Mouse (Mus musculus): ENCODE data around the gene Gpr19. TPM values are rescaled to one million over a fixed set of nuclear protein-coding genes. Genes with fewer than 3 reads are reported as not detected.
A peak's percentile ranks its signal among the peaks of the same experiment; 100 is the strongest.

Gpr19 gene
- polyA plus RNA-seq, 1 experiment from 2014 or later: 13.2 TPM

DNA sequence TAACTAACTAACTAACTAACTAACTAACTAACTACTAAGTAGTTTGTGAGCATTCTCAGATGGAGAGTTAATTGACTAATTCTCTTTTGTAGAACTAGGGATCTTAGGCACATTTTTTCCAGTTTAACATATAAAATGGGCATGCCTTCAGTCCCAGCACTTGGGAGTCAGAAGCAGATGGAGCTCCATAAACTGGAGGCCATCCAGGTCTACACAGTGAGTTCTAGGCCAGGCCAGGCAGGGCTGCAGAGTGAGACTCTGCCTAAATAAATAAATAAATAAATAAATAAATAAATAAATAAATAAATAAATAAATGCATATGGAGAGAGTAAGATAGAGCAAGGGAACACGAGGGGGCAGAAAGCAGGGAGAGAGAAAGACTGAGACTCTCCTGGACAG, 20.5 kb downstream of the Gpr19 start:
- Histone ChIP-seq H3K4me2 (ENCODE audit: low read depth, low read length) (no peak overlapping the region), H3K4me1 (ENCODE audit: control insufficient read depth, insufficient read depth, low read length) (no peaks in the 10 kb centered on the region), H3K4me3 (ENCODE audit: low read depth, low read length) (no peak overlapping the region), H3K27ac (replicated peaks; ENCODE audit: low read depth, low read length) (no peak overlapping the region), H3K9ac (replicated peaks; ENCODE audit: low read length) (no peak overlapping the region), H3K9me3 (replicated peaks; ENCODE audit: control insufficient read depth, low read length) (no peaks in the 10 kb centered on the region), H3K27me3 (ENCODE audit: control insufficient read depth, insufficient read depth, low read length) (no peaks in the 10 kb centered on the region), H3K36me3 (replicated peaks; ENCODE audit: control insufficient read depth, insufficient read depth, low read depth, low read length) (no peaks in the 10 kb centered on the region)
- 76% methylated on average over 1 of the region's 1 CpGs for WGBS
- ATAC-seq (replicated peaks; ENCODE audit: insufficient number of reproducible peaks, low FRiP score, low TSS enrichment, low read depth) (no peak), DNase-seq (ENCODE audit: low spot score) (no peak)

DNA sequence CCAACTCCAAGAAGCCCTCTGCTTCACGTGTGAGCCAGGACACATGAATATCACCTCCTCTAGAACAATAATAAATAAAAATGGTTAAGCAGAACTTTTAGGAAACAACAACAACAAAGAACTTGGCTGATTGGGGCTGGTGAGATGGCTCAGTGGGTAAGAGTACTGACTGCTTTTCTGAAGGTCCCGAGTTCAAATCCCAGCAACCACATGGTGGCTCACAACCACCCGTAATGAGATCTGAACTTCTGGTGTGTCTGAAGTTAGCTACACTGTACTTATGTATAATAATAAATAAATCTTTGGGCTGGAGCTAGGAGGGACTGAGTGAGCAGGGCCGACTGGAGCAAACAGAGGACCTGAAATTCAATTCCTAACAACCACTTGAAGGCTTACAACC, 21.1 kb downstream of the Gpr19 start:
- Histone ChIP-seq H3K27me3 (ENCODE audit: control insufficient read depth, insufficient read depth, low read length) (no peaks in the 10 kb centered on the region), H3K36me3 (replicated peaks; ENCODE audit: control insufficient read depth, insufficient read depth, low read depth, low read length) (no peaks in the 10 kb centered on the region), H3K9ac (replicated peaks; ENCODE audit: low read length) (no peak overlapping the region), H3K9me3 (replicated peaks; ENCODE audit: control insufficient read depth, low read length) (no peaks in the 10 kb centered on the region), H3K4me2 (ENCODE audit: low read depth, low read length) (no peak overlapping the region), H3K4me3 (ENCODE audit: low read depth, low read length) (no peak overlapping the region), H3K4me1 (ENCODE audit: control insufficient read depth, insufficient read depth, low read length) (no peaks in the 10 kb centered on the region), H3K27ac (replicated peaks; ENCODE audit: low read depth, low read length) (no peak overlapping the region)
- DNase-seq (ENCODE audit: low spot score) (no peak), ATAC-seq (replicated peaks; ENCODE audit: insufficient number of reproducible peaks, low FRiP score, low TSS enrichment, low read depth) (no peak)
- 83% methylated on average over 4 of the region's 4 CpGs for WGBS

DNA sequence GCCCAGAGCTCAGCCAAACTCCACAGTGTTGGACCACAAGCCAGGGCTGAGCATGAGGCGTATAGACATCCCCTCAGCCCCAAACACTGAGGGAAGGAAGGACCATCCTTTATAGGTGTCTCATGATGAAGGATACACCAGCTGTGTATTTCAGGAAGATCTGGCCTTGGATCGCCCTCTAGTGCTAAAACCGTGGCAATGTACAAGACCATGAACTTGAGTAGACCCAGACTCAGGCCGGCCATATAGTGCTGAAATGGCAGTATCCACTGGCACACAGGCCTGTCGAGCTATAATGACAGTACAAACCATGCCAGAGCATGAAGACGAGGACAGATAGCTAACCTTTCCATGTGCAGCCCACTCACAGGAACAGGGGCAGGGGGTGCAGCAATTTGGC, 21.6 kb downstream of the Gpr19 start:
- 81% methylated on average over 6 of the region's 6 CpGs for WGBS
- peak; percentile 49 for DNase-seq (ENCODE audit: low spot score)
- no peak overlapping the region for H3K4me2 ChIP-seq (ENCODE audit: low read depth, low read length)
- no peaks in the 10 kb centered on the region for H3K27me3 ChIP-seq (ENCODE audit: control insufficient read depth, insufficient read depth, low read length)
- H3K4me1 ChIP-seq (ENCODE audit: control insufficient read depth, insufficient read depth, low read length): no peaks in the 10 kb centered on the region
- no peak overlapping the region for H3K27ac ChIP-seq (replicated peaks; ENCODE audit: low read depth, low read length)
- no peaks in the 10 kb centered on the region for H3K36me3 ChIP-seq (replicated peaks; ENCODE audit: control insufficient read depth, insufficient read depth, low read depth, low read length)
- no peaks in the 10 kb centered on the region for H3K9me3 ChIP-seq (replicated peaks; ENCODE audit: control insufficient read depth, low read length)
- no peak overlapping the region for H3K9ac ChIP-seq (replicated peaks; ENCODE audit: low read length)
- no peak for ATAC-seq (replicated peaks; ENCODE audit: insufficient number of reproducible peaks, low FRiP score, low TSS enrichment, low read depth)
- H3K4me3 ChIP-seq (ENCODE audit: low read depth, low read length): no peak overlapping the region

DNA sequence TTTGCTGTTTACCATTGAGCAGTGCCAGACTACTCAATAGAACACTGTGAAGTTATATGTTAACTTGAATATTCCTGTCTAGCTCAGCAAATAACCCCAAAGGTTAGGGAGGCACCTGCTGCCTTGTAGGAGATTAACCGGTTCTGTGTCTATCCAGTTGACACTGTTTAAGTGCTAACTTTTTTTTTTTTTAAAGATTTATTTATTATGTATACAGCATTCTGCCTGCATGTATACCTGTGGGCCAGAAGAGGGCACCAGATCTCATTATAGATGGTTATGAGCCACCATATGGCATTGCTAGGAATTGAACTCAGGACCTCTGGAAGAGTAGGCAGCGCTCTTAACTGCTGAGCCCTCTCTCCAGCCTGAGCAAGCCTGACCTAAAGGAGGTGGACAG, 25.4 kb downstream of the Gpr19 start:
- no peaks in the 10 kb centered on the region for H3K9me3 ChIP-seq (replicated peaks; ENCODE audit: control insufficient read depth, low read length)
- H3K27ac ChIP-seq (replicated peaks; ENCODE audit: low read depth, low read length): no peak overlapping the region
- ATAC-seq (replicated peaks; ENCODE audit: insufficient number of reproducible peaks, low FRiP score, low TSS enrichment, low read depth) (no peak), DNase-seq (ENCODE audit: low spot score) (no peak)
- no peaks in the 10 kb centered on the region; the same call in 1 of the 2 replicates for H3K36me3 ChIP-seq (replicated peaks; ENCODE audit: control insufficient read depth, insufficient read depth, low read depth, low read length)
- WGBS: 79% methylated on average over 2 of the region's 2 CpGs
- H3K4me1 ChIP-seq (ENCODE audit: control insufficient read depth, insufficient read depth, low read length): no peaks in the 10 kb centered on the region
- no peak overlapping the region for H3K9ac ChIP-seq (replicated peaks; ENCODE audit: low read length)
- no peak overlapping the region for H3K4me3 ChIP-seq (ENCODE audit: low read depth, low read length)
- H3K27me3 ChIP-seq (ENCODE audit: control insufficient read depth, insufficient read depth, low read length): no peaks in the 10 kb centered on the region
- no peak overlapping the region for H3K4me2 ChIP-seq (ENCODE audit: low read depth, low read length)

DNA sequence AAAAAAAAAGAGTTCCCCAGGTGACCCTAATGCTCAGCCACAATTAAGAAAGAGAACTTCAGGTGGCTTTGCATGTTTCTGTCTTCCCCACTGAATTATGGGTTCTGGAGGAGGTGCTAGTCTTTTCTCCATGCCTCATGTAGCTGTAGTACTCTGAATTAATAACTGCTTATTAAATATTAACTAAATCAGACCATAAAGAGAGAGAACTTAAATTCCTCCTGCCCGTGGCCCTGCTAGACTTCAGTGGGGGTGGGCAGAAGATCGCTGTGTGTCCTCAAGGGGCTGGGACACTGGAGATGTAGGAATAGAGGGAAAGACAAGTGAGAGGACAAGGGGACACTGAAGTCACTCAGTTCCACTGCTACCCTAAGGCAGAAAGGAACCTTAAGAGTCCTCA, 26.1 kb downstream of the Gpr19 start:
- 83% methylated on average over 2 of the region's 2 CpGs for WGBS
- Histone ChIP-seq H3K4me1 (ENCODE audit: control insufficient read depth, insufficient read depth, low read length) (no peaks in the 10 kb centered on the region), H3K4me2 (ENCODE audit: low read depth, low read length) (no peak overlapping the region), H3K9me3 (replicated peaks; ENCODE audit: control insufficient read depth, low read length) (no peaks in the 10 kb centered on the region), H3K9ac (replicated peaks; ENCODE audit: low read length) (no peak overlapping the region), H3K4me3 (ENCODE audit: low read depth, low read length) (no peak overlapping the region), H3K27me3 (ENCODE audit: control insufficient read depth, insufficient read depth, low read length) (no peaks in the 10 kb centered on the region), H3K36me3 (replicated peaks; ENCODE audit: control insufficient read depth, insufficient read depth, low read depth, low read length) (no peaks in the 10 kb centered on the region; the same call in 1 of the 2 replicates), H3K27ac (replicated peaks; ENCODE audit: low read depth, low read length) (no peak overlapping the region)
- DNase-seq (ENCODE audit: low spot score) (no peak), ATAC-seq (replicated peaks; ENCODE audit: insufficient number of reproducible peaks, low FRiP score, low TSS enrichment, low read depth) (no peak)

DNA sequence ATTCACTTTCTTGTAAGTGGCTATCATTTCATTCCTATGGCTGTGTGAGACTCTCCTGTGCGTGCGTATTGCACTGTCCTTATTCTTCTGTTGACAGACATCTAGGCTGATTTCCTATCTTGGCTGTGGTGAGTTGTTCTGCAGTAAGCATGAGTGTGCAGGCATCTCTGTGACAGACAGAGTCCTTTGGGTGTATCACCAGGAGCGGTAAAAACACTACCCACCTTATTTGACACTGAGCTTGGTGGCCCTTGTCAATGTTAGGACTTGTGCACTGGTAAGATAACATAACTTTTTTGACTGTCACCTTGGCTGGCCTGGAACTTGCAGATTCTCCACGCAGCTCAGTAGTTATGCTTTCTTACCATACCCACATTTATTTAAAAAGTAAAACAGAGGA, 27.5 kb downstream of the Gpr19 start:
- no peak overlapping the region for H3K9ac ChIP-seq (replicated peaks; ENCODE audit: low read length)
- H3K4me3 ChIP-seq (ENCODE audit: low read depth, low read length): no peak overlapping the region
- no peak for DNase-seq (ENCODE audit: low spot score)
- 90% methylated on average over 4 of the region's 4 CpGs for WGBS
- H3K9me3 ChIP-seq (replicated peaks; ENCODE audit: control insufficient read depth, low read length): no peaks in the 10 kb centered on the region
- H3K4me2 ChIP-seq (ENCODE audit: low read depth, low read length): no peak overlapping the region
- no peak for ATAC-seq (replicated peaks; ENCODE audit: insufficient number of reproducible peaks, low FRiP score, low TSS enrichment, low read depth)
- no peaks in the 10 kb centered on the region for H3K4me1 ChIP-seq (ENCODE audit: control insufficient read depth, insufficient read depth, low read length)
- H3K27ac ChIP-seq (replicated peaks; ENCODE audit: low read depth, low read length): no peak overlapping the region
- no peaks in the 10 kb centered on the region for H3K27me3 ChIP-seq (ENCODE audit: control insufficient read depth, insufficient read depth, low read length)
- no peaks in the 10 kb centered on the region; the same call in 1 of the 2 replicates for H3K36me3 ChIP-seq (replicated peaks; ENCODE audit: control insufficient read depth, insufficient read depth, low read depth, low read length)

DNA sequence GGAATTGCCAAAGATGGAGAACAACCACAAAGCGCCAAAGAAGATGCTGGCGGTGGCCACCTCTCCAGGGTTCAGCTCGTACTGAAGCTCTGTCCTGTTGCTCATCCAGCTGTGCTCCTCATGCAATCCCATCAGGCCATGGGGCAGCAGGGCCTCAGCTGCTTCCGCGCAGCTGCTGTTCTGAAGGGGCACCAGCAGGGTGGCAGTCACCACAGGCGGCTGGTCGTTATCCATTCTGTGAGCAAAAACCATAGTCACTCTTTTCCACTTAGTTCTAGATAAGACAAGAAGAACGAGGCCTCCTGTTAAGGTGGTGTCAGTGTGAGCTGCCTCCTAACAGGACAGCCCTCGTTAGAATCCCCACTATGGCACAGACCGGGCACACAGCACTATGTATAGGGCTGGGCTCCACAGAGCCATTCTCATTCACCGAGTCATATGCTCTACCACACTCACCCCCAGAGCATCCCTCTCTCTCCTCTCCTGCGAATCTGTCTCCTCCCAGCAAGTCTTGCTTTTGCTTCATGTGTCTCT, 28.1 kb downstream of the Gpr19 start:
- Histone ChIP-seq H3K36me3 (replicated peaks; ENCODE audit: control insufficient read depth, insufficient read depth, low read depth, low read length) (no peaks in the 10 kb centered on the region; the same call in 1 of the 2 replicates), H3K4me3 (ENCODE audit: low read depth, low read length) (no peak overlapping the region), H3K4me2 (ENCODE audit: low read depth, low read length) (no peak overlapping the region), H3K4me1 (ENCODE audit: control insufficient read depth, insufficient read depth, low read length) (no peaks in the 10 kb centered on the region), H3K27ac (replicated peaks; ENCODE audit: low read depth, low read length) (no peak overlapping the region), H3K9ac (replicated peaks; ENCODE audit: low read length) (no peak overlapping the region), H3K27me3 (ENCODE audit: control insufficient read depth, insufficient read depth, low read length) (no peaks in the 10 kb centered on the region), H3K9me3 (replicated peaks; ENCODE audit: control insufficient read depth, low read length) (no peaks in the 10 kb centered on the region)
- ATAC-seq (replicated peaks; ENCODE audit: insufficient number of reproducible peaks, low FRiP score, low TSS enrichment, low read depth) (no peak), DNase-seq (ENCODE audit: low spot score) (no peak)
- 88% methylated on average over 12 of the region's 12 CpGs for WGBS

DNA sequence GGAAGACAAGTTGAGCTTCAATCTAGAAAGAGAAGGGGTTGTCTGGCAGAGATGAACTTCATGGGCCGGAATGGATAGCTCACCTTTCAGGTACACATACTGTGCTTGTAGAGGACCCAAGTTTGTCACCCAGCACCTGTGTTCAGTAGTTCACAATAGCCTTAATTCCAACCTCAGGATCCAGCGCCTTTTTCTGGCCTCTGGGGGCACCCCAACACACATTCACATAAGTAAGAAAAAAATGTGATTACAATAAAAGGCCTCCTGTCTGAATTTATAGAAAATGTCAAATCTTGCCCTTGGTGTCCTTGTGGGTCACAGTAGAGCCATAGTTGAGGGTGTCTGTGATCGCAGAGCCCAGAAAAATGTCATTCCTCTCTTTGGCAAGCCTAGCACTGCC, 31.1 kb downstream of the Gpr19 start:
- no peak overlapping the region for H3K4me2 ChIP-seq (ENCODE audit: low read depth, low read length)
- WGBS: 92% methylated on average over 3 of the region's 3 CpGs
- no peak overlapping the region for H3K4me3 ChIP-seq (ENCODE audit: low read depth, low read length)
- no peaks in the 10 kb centered on the region for H3K27me3 ChIP-seq (ENCODE audit: control insufficient read depth, insufficient read depth, low read length)
- H3K4me1 ChIP-seq (ENCODE audit: control insufficient read depth, insufficient read depth, low read length): no peaks in the 10 kb centered on the region
- no peaks in the 10 kb centered on the region for H3K9me3 ChIP-seq (replicated peaks; ENCODE audit: control insufficient read depth, low read length)
- H3K36me3 ChIP-seq (replicated peaks; ENCODE audit: control insufficient read depth, insufficient read depth, low read depth, low read length): no peaks in the 10 kb centered on the region; the same call in 1 of the 2 replicates
- ATAC-seq (replicated peaks; ENCODE audit: insufficient number of reproducible peaks, low FRiP score, low TSS enrichment, low read depth): no peak
- no peak for DNase-seq (ENCODE audit: low spot score)
- H3K27ac ChIP-seq (replicated peaks; ENCODE audit: low read depth, low read length): no peak overlapping the region
- no peak overlapping the region for H3K9ac ChIP-seq (replicated peaks; ENCODE audit: low read length)
